Mouse (Mus musculus): Measurements from ENCODE around the gene Olfr631.
"Not testable (repeated sequence)": the region's sequence is repeated elsewhere in the genome, so short reads cannot be mapped to it uniquely, and the experiment has no call there.

Olfr631 gene

DNA sequence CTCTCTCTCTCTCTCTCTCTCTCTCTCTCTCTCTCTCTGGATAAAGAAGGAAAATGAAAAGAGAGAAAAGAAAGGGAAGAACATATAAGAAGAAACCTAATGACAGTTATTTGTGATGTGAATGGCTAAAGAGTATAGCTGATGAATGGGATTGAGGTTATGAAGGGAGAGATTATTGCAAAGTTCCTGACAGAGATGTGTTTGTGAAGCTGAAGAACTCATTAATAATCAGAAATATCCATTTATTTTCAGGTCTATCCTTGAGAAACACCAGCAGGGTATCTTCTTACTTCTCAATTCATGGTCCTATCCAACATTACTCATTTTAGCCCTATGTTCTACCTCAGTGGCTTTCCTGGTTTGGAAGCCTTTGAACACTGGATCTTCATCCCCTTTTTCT is at the start of gene Olfr631:
TSS of gene Olfr631 (plus strand) at position 301 of the 400 bp plus-strand sequence.
- DNase-seq (ENCODE audit: low spot score) = no peak

DNA sequence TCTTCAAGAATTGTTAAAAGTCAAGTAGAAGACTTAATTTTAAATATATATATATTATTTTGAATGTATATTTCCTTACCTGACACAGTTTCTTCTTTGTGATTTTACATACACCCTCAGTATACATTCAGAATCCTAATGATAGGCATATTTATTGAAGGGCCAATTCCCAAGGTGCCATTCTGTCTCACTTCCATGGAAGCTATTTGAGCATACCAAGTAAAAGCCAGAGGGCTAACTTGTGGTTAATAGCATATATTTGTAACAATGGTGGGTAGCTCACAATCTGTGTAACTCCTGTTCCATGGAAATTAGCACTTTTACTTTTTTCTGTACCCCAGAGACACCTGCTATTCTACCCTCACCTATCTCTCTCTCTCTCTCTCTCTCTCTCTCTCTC is 42.5 kb upstream of the Olfr631 start, which contains the start of gene Olfr66:
TSS of gene Olfr66 (minus strand) at position 101 of the 400 bp plus-strand sequence.
- no peak for DNase-seq (ENCODE audit: low spot score)

DNA sequence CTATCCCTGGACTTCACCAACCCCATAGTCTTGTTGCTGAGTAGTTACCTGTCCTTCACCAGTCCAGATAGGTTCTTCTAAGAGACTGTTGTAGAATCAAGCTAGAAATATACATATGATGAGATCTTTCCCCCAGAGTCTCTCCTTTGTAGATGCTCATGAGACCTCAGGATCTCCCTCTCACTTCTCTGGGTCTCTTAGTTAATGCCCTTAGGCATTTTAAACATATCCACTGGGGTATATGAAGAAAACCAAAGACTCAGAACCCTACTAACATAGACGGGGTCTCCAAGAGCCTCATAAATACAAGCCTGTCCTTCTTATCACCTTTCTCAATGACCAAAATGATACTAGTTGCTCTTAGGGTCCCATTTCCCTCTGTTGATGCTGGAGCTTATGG is 34.2 kb upstream of the Olfr631 start, which contains the start of gene Olfr64:
TSS of gene Olfr64 (minus strand) at position 101 of the 400 bp plus-strand sequence.
- no peak for DNase-seq (ENCODE audit: low spot score)

DNA sequence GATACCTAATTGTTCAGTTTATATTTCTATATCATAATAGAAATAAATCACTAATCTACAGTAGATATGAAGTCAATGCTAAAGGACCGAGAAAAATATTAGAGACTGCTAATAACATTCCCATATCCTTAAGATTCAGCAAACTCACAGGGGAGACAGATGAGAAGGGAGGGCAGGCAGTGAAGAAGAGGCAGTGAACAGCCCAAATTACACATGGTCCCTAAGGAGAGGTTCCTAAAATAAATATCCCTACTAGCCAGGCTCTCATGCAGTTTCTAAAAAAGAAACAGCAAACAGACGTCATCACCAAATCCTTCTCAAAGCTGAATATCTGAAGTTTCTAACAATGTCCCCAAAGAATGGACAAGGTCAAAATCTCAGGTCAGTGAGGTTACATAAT is 25.4 kb upstream of the Olfr631 start, which contains the start of gene Olfr65:
TSS of gene Olfr65 (plus strand) at position 301 of the 400 bp plus-strand sequence.
- no peak for DNase-seq (ENCODE audit: low spot score)

DNA sequence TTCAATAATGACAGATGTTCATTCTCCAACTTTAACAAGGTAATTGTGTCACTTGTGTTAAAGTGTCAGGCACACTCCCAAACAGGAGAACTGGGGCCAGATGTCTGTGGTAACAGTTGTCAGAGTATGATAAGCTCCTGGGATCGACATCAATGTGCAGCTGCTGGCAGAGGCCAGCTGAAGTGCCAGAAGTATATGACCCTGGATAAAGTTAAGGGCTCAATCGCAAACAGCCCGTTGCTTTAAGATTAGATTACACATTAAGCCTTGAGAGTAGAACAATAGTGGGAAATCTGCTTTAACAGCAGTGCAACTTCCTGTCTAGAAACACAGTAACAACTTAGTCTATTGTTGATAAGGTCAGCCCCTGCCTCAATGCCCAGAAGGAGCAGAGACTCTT is 18.6 kb upstream of the Olfr631 start:
- no peak for DNase-seq (ENCODE audit: low spot score)

DNA sequence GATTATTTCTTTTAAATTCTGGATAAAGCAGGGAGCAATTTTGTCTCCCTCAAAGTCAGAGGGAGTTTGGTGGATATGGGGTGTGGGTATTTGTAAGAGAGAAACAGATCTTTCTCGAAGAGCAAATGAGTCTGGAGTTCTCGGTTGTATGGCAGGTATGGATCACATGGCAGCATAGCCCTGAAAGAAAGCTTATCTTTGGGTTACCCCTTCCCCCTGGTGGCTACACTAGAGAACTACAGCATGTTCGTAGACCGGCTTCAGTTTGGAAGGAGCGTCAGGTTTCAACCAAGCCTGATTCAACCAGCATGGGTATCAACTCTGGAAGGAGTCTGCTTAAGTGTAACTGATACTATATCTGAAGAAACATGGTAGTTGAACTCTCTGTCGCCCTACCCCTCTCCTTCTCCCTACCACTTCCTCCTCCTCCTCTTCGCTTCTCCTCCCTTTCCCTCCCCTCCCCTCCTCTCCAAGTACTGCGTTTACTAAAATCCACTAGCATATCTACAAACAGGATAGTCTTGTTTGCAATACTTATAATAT is 15.6 kb upstream of the Olfr631 start:
- no peak for DNase-seq (ENCODE audit: low spot score)

DNA sequence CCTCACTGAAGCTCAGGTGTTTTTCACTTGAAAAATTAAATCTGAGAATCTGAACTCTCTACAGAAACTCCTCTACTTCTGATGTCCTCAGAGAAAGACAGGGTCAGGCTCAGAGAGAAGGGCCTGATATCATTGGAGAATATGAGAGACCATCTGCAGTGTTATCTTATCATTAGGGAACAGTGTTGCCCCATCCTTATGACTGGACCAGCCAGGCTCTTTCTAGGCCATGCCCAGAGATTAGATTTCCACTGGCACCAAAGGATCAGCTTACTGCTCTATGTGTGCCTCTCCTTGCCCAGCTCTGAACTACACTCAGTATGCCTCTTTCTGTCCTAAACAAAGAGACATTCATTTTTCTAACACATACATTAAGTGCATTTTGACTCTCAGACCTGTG is 13.3 kb upstream of the Olfr631 start:
- no peak for DNase-seq (ENCODE audit: low spot score)

DNA sequence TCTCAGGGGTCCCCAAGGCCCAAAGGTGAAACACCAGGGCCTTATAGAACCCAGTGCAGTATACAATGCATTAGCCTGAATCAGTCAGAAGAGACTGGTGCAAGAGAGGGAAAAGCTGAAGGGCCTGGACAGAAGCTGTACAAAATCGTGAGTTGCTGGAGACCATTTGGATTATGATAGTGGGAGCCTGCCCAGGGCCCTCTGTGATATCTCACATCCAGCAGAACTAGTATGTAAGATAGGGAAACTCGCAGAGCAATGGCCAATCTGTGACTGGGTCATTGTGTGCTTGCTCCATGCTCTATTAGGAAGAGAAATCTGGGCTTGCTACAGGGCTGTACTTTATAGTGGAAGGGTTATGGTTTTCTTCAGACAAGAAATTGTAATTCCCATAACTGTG is 5.6 kb downstream of the Olfr631 start, which contains the start of gene Olfr632:
TSS of gene Olfr632 (plus strand) at position 84 of the 400 bp plus-strand sequence.
- DNase-seq (ENCODE audit: low spot score) = no peak

DNA sequence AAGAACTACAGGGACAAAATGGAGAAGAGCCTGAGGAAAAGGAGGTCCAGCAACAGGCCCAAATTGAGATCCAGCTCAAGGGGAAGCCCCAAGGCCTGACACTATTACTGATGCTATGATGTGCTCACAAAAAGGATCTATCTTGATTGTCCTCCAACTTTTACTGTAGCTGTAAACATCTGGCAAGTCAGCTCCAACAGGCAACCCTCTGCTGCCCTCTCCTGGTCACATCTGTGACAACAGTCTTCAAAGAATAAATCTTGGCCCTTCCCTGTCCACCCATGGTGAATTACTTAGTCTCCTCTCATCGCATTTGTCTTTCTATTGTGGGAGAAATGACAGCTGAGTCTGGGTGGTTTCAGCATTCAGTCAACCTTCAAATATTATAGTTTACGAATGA is 14.1 kb downstream of the Olfr631 start:
- no peak for DNase-seq (ENCODE audit: low spot score)

DNA sequence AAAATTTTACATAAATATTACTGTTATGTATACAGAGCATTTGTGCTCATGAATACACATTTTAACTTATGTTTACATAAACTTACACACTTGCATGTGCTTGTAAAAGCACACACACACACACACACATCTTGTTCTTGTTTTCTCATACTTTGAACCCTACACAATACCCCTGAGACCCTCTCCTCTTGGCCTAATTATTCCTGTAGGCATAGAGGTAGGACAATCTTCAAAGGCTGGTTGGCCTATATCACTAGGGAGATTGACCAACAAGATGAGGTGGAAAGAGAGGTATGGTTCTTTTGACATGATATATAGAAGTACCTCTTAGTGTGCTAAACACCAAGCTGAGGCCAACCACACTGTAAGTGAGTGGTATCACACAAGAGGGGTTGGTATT is 15.5 kb downstream of the Olfr631 start, which contains the start of gene Olfr633:
TSS of gene Olfr633 (plus strand) at position 301 of the 400 bp plus-strand sequence.
- DNase-seq (ENCODE audit: low spot score) = no peak

DNA sequence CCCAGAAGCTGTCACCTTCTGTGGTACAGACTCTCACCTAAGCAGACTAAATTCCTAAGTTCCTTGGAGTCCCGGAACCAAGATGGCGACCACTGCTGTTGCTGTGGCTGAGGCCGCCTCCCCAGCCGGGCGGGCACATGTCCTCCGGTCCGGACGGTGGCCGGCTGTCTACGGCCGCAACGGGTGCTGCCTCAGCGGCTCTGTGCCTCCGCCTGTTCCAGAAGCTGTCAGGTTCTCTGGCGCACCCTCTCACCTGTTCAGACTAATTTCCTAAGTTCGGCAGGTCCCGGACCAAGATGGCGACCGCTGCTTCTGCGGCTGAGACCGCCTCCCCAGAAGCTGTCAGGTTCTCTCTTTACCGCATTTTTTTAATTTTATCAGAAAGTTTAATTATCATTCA is 38.2 kb downstream of the Olfr631 start:
- not testable (repeated sequence) for DNase-seq (ENCODE audit: low spot score)

DNA sequence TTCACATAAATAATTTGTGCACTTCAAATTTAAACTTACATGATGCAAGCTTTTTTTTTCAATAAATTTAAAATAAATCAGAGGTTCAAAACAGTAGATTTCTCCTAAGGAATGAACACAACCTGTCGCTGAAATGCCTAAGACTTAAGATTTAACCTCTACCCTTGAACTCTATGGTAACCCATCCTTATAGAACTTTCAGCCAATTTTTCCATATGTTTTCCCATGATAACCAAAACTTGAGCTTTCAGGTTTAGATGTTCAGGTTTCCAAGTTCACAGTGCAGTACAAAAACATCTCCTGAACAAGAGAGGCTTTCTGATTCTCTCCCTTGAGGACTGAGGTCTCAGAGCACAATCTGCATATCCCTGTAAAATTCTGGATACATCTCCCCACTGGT is 42.2 kb downstream of the Olfr631 start, which contains the start of gene Olfr635:
TSS of gene Olfr635 (plus strand) at position 301 of the 400 bp plus-strand sequence.
- no peak for DNase-seq (ENCODE audit: low spot score)

DNA sequence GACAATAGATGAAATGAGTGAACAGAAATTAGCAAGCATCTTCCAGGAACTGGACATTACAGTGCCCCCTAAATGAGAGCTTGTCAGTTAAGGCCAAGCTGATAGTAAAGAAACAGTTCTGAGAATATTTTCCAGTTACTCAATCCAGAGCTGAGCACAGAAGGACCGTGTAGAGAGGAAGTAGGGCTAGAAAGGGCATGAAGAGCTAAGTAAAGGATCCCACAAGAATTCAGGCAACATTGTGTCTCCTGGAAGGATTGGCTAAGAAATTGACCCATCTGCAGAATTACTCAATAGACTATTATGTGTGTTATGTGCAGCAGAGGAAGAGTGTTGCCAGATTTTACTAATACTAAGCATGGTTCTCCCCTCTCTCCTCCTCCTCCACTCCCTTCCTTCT is 43.2 kb downstream of the Olfr631 start:
- no peak for DNase-seq (ENCODE audit: low spot score)
